Mouse (Mus musculus): ENCODE measurements at regions not wholly inside any gene's neighbourhood (a gene's known extent, or its start where the extent isn't known, plus 50 kb on each side); places are given as distances from the start of the nearest gene placed in this dataset.

DNA sequence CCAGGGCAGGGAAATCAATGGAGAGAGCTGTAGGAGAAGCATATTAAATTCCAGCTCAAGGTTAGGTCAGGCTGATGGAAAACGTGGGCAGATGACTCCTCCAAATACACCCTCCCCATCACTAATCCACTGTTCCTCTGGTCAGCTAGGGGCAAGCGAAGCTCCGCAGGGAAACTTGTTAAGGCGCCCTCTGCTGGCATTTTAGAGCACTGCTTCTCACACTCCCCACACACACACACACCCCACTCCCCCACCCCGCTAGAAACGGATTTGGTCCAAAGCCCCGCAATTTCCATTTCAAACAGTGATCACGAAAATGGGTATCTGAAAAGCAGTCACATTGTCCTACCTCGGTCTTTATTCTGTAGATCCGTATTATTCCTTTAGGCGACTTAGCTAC lies 259.0 kb upstream of the Gpc5 start:
- Histone ChIP-seq H3K4me3 (replicated peaks) (no peak overlapping the region), H3K4me1 (ENCODE audit: control insufficient read depth) (no peaks in the 10 kb centered on the region), H3K27me3 (ENCODE audit: control insufficient read depth) (no peaks in the 10 kb centered on the region), H3K36me3 (ENCODE audit: control insufficient read depth) (no peaks in the 10 kb centered on the region), H3K9me3 (ENCODE audit: control insufficient read depth, low read length) (peaks cover 6% of the 10 kb centered on the region; the same call in 1 of the 2 replicates)
- TF ChIP-seq GATA1 (IDR thresholded peaks at IDR 0.05; ENCODE audit: low read length): no peak
- no peak for TF ChIP-seq TAL1 (IDR thresholded peaks at IDR 0.05; ENCODE audit: low read length)

DNA sequence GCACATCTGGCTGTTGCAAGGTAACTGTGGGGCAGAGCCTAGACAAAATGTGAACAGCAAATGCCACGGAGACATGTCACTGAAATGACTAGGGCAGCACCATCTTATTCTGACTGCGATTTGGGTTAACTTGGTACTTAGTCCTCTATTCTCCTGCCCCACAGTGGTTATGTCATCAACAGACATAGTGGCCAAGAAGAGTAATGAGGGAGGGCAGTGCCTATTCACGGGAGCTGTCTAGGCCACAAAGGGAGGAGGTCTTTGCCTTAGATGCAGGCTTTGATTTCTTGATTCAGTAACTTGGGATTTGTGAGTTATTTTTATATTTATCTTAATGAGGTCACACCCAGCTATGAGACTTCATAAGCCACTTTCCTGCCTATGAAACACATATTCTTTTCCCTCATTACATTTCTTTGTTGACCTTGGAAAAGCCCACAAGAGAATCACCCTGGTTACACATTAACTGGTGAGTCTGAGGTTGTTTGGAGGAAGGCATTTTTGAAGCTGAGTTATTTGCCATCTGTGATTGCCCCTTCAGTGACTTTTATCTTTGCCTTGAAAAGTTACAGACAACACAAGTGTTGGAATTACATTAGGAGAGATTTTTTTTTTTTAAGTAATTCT lies 255.2 kb upstream of the Gpc5 start:
- Histone ChIP-seq H3K27me3 (ENCODE audit: control insufficient read depth) (no peaks in the 10 kb centered on the region), H3K9me3 (ENCODE audit: control insufficient read depth, low read length) (peaks cover 5% of the 10 kb centered on the region; the same call in 1 of the 2 replicates), H3K4me1 (ENCODE audit: control insufficient read depth) (no peaks in the 10 kb centered on the region), H3K4me3 (replicated peaks) (no peak overlapping the region), H3K36me3 (ENCODE audit: control insufficient read depth) (no peaks in the 10 kb centered on the region)
- TF ChIP-seq TAL1 (IDR thresholded peaks at IDR 0.05; ENCODE audit: low read length): no peak
- no peak for TF ChIP-seq GATA1 (IDR thresholded peaks at IDR 0.05; ENCODE audit: low read length)

DNA sequence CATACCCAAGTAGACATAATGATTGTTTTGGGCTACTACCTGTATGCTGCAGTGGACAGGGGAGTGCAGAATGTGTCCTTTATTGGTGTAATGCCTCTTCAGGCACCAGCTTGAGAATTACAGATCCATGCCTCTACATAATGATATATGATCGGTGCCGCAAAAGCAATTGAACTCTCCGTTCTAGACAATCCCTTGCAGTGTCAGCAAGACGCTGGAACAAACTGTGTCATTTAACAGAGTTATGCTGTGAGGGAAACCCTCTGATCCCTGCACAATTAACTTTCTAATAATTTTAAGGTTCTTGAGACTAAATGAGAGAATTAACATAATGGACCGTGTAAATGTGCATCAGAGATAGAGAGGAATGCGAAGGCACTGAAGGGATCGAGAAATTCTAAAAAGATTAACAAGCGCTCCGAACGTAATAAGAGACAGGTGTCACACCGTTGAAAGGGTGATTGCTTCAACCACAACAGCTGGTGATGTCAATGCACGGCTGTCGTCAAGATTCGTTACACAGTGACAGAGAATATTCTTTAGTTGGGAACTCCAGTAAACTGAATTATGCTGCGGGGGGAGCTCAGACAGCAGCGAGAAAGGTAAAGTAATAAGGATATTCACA lies 254.3 kb upstream of the Gpc5 start:
- no peak overlapping the region for H3K4me3 ChIP-seq (replicated peaks)
- H3K9me3 ChIP-seq (ENCODE audit: control insufficient read depth, low read length): 0 out of 2 replicates have a peak, but pooled peaks cover 3% of the 10 kb centered on the region
- TF ChIP-seq TAL1 (IDR thresholded peaks at IDR 0.05; ENCODE audit: low read length) (no peak), GATA1 (IDR thresholded peaks at IDR 0.05; ENCODE audit: low read length) (no peak)
- H3K4me1 ChIP-seq (ENCODE audit: control insufficient read depth): no peaks in the 10 kb centered on the region
- no peaks in the 10 kb centered on the region for H3K27me3 ChIP-seq (ENCODE audit: control insufficient read depth)
- no peaks in the 10 kb centered on the region for H3K36me3 ChIP-seq (ENCODE audit: control insufficient read depth)

DNA sequence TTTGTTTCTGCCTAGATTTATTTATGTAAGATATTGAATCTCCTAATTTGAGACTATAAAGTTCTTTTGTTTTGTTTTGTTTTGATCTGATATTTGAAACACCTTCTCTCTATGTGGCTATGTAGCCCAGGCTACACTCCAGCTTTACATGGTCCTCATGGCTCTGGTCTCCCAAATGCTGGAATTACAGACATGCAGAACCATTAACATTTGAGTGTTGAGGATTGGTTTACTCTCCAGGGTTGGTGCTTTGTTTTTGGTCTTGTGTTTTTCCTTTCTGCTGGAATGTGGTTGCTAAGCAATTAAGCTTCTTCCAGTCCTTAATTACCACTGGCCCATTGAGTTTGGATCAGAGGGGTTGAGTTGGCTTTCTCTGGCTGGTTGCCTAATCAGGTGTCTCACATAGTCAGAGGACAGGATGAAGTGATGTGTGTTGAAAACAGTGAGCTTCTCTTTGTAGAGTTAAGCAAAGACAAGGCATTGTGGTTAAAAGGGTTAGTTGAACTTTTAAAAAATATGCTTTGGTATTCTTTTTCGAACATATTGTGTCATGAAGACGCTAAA lies 252.6 kb upstream of the Gpc5 start:
- TF ChIP-seq TAL1 (IDR thresholded peaks at IDR 0.05; ENCODE audit: low read length): no peak
- TF ChIP-seq GATA1 (IDR thresholded peaks at IDR 0.05; ENCODE audit: low read length): no peak
- Histone ChIP-seq H3K36me3 (ENCODE audit: control insufficient read depth) (no peaks in the 10 kb centered on the region), H3K4me3 (replicated peaks) (no peak overlapping the region), H3K4me1 (ENCODE audit: control insufficient read depth) (no peaks in the 10 kb centered on the region), H3K9me3 (ENCODE audit: control insufficient read depth, low read length) (no peaks in the 10 kb centered on the region), H3K27me3 (ENCODE audit: control insufficient read depth) (no peaks in the 10 kb centered on the region)

DNA sequence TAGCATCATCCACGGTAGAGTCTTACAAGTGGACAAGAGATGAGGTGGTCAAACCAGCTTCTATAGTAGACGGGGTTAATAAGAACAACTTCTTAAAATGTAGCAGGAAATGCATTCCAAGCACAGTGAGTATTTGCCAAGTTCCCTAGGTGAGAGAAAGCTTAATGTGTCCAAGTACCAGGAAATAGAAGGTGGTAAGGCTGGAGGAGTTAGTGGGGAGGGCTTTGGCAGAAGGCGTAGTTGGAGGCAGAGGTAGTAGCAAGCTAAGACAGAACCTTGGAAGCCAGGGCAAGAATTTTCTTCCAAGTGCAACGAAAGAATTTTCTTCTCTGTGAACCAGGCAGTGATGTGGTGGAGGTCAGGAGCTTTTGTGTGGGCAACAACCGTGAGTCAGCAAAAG lies 251.2 kb upstream of the Gpc5 start:
- no peak overlapping the region for H3K4me3 ChIP-seq (replicated peaks)
- no peaks in the 10 kb centered on the region for H3K27me3 ChIP-seq (ENCODE audit: control insufficient read depth)
- H3K4me1 ChIP-seq (ENCODE audit: control insufficient read depth): no peaks in the 10 kb centered on the region
- TF ChIP-seq GATA1 (IDR thresholded peaks at IDR 0.05; ENCODE audit: low read length) (no peak), TAL1 (IDR thresholded peaks at IDR 0.05; ENCODE audit: low read length) (no peak)
- no peaks in the 10 kb centered on the region for H3K9me3 ChIP-seq (ENCODE audit: control insufficient read depth, low read length)
- no peaks in the 10 kb centered on the region for H3K36me3 ChIP-seq (ENCODE audit: control insufficient read depth)

DNA sequence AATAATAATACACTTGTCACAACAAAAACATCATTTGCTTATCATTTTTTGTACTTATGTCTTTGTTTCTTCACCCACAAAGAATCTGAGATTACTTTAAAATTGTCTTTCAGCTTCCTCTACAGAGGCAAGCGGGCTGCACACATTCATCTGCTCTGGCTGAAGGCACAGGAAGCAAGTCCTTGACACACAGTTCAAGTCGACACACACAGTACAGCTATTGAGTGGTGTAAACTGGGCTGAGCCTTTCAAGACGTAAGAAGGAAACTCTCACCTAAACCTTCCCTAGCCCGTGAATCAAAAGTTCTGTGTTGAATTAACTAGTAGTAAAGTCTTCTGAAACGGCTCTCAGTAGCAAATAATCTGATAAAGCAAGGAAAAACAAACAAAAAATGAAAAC lies 250.5 kb upstream of the Gpc5 start:
- Histone ChIP-seq H3K4me3 (replicated peaks) (no peak overlapping the region), H3K27me3 (ENCODE audit: control insufficient read depth) (no peaks in the 10 kb centered on the region), H3K4me1 (ENCODE audit: control insufficient read depth) (no peaks in the 10 kb centered on the region), H3K36me3 (ENCODE audit: control insufficient read depth) (no peaks in the 10 kb centered on the region), H3K9me3 (ENCODE audit: control insufficient read depth, low read length) (no peaks in the 10 kb centered on the region)
- no peak for TF ChIP-seq GATA1 (IDR thresholded peaks at IDR 0.05; ENCODE audit: low read length)
- TF ChIP-seq TAL1 (IDR thresholded peaks at IDR 0.05; ENCODE audit: low read length): no peak

DNA sequence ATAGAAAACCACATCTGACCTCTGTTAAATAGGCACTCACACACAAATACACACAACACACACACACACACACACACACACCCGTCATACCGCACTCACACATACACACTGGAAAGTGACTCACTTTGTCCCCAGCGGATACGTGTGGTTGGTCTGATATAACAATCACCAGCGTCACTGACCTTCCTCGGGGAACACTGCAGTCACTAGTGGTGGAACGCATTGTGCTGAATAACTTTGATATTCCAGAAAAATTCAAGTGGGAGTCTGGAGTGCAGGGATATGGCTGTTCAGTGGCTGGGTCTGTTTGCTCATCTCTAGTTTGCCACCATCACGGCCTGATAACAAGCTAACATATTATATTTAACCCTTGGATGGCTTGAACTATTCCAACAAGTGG lies 249.7 kb upstream of the Gpc5 start:
- Histone ChIP-seq H3K36me3 (ENCODE audit: control insufficient read depth) (no peaks in the 10 kb centered on the region), H3K4me1 (ENCODE audit: control insufficient read depth) (no peaks in the 10 kb centered on the region), H3K27me3 (ENCODE audit: control insufficient read depth) (no peaks in the 10 kb centered on the region), H3K9me3 (ENCODE audit: control insufficient read depth, low read length) (no peaks in the 10 kb centered on the region), H3K4me3 (replicated peaks) (no peak overlapping the region)
- no peak for TF ChIP-seq GATA1 (IDR thresholded peaks at IDR 0.05; ENCODE audit: low read length)
- no peak for TF ChIP-seq TAL1 (IDR thresholded peaks at IDR 0.05; ENCODE audit: low read length)

DNA sequence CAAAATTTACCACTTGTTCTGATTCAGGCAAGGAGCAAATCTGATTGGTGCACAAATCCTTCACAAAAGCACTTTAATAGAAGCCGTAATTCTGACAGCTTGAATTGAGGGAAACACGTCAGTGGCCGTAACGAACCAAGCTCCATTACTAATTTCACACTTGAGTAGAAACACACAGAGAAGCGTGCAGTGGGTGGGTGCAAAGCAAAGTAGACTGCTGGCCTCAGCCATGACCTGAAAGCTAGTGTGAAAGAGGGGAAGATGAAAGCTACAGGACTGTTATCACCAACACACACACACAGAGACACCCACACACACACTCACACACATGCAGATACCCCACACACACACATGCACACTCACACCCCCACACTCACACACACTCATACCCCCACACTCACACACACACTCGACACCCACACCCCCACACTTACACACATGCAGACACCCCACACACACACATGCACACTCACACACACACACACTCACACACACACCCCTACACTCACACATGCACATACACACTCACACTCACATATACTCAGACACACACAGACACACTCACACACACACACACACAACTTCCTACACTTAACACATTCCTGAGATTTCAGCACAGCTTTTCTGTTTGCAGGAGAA lies 248.8 kb upstream of the Gpc5 start:
- Histone ChIP-seq H3K4me1 (ENCODE audit: control insufficient read depth) (no peaks in the 10 kb centered on the region), H3K9me3 (ENCODE audit: control insufficient read depth, low read length) (no peaks in the 10 kb centered on the region), H3K4me3 (replicated peaks) (no peak overlapping the region), H3K27me3 (ENCODE audit: control insufficient read depth) (no peaks in the 10 kb centered on the region), H3K36me3 (ENCODE audit: control insufficient read depth) (no peaks in the 10 kb centered on the region)
- TF ChIP-seq GATA1 (IDR thresholded peaks at IDR 0.05; ENCODE audit: low read length): no peak

DNA sequence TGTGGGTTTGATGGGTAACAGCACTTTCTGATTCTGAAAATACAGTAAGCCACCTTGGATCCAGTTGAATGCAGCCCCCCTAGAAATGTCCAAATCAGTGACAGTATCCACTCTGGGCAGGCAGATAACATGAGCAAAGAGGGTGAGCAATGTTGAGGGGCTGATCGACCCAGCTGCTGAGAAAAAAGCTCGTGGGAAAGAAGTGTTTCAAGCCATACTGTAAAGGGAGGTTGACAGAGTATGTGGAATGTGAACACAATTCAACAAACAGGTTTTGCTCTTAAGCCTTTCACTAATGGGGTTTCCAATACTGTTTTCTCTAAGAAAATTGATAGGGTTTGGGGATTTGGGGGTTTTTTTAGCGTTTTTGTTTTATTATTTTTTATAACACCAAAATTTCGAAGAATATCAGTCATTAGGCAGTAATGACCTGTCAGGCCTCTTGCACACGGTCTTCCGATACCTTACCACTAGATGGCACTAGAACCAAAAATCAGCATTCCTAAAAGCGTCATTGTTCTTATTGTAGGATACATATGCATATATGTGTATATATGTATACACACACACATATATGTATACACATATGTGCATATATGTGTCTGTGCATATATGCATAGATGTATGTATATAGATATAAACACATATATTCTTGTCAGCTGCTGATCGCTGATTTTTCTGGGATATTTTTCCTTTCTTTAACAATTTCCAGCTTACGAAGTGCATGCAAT lies 237.5 kb upstream of the Gpc5 start:
- H3K27me3 ChIP-seq (ENCODE audit: control insufficient read depth): no peaks in the 10 kb centered on the region
- H3K9me3 ChIP-seq (ENCODE audit: control insufficient read depth, low read length): no peaks in the 10 kb centered on the region
- no peak overlapping the region for H3K4me3 ChIP-seq (replicated peaks)
- no peak for TF ChIP-seq TAL1 (IDR thresholded peaks at IDR 0.05; ENCODE audit: low read length)
- TF ChIP-seq GATA1 (IDR thresholded peaks at IDR 0.05; ENCODE audit: low read length): no peak
- no peaks in the 10 kb centered on the region for H3K36me3 ChIP-seq (ENCODE audit: control insufficient read depth)
- no peaks in the 10 kb centered on the region for H3K4me1 ChIP-seq (ENCODE audit: control insufficient read depth)

All from erythroblast, embryonic 14.5 days (primary cell).